Mouse (Mus musculus) retina, postnatal 7 days (tissue): ENCODE measurements around the gene Wdr46.
"Not testable (repeated sequence)": the region's sequence is repeated elsewhere in the genome, so short reads cannot be mapped to it uniquely, and the experiment has no call there.

ENCODE experiments used
- DNase-seq: peaks from one replicate; pipeline ENCODE4 v3.0.0-alpha.2; 2012; ENCODE audit warnings: low read depth, low spot score

Wdr46 gene

GRCm38 (mm10) chr17:33977861-33978557, 37.5 kb downstream of the Wdr46 start:
- no peak for DNase-seq

- peak; percentile 63 for DNase-seq
These were observed 38.2 kb downstream of the Wdr46 start for GRCm38 (mm10) chr17:33978631-33979031.

GRCm38 (mm10) chr17:33979512-33980050, 39.1 kb downstream of the Wdr46 start:
- DNase-seq, result no peak

GRCm38 (mm10) chr17:33980181-33981035, 39.9 kb downstream of the Wdr46 start:
- no peak for DNase-seq

GRCm38 (mm10) chr17:33981192-33981909, 40.9 kb downstream of the Wdr46 start:
- peak; percentile 88 for DNase-seq

GRCm38 (mm10) chr17:33982136-33982535, 41.7 kb downstream of the Wdr46 start:
- DNase-seq, result peak; percentile 45

GRCm38 (mm10) chr17:33991788-33992664, 51.6 kb downstream of the Wdr46 start:
- peak; percentile 71 for DNase-seq

- DNase-seq, result no peak
These were observed 54.5 kb downstream of the Wdr46 start for GRCm38 (mm10) chr17:33994959-33995358.

- DNase-seq, result no peak
These were observed 55.2 kb downstream of the Wdr46 start for GRCm38 (mm10) chr17:33995651-33996050.

GRCm38 (mm10) chr17:33997025-33997424, 56.6 kb downstream of the Wdr46 start:
- DNase-seq, result not testable (repeated sequence)

- DNase-seq, result not testable (repeated sequence)
These were observed 58.2 kb downstream of the Wdr46 start for GRCm38 (mm10) chr17:33998697-33999096.
